Mouse (Mus musculus) midbrain, embryonic 16.5 days (tissue): Measurements from ENCODE around the gene Gm37240. TPM values are rescaled to one million over a fixed set of nuclear protein-coding genes. Genes with fewer than 3 reads are reported as not detected.

Experiments
- ATAC-seq: fragments of 200-750 bp; cut with Nextera tagmentation; 2 replicates; pipeline ENCODE4 v1.8.0; 2017; ENCODE audit warnings: moderate TSS enrichment
- H3K27ac ChIP-seq: fragments of 300-500 bp; sonication (generic); 2 replicates; pipeline ENCODE4 v1.5.1; 2014; ENCODE audit warnings: mild to moderate bottlenecking, low read length, mixed read lengths
- H3K27me3 ChIP-seq: fragments of 300-500 bp; sonication (generic); 2 replicates; pipeline ENCODE4 v1.6.1; 2014; ENCODE audit warnings: low read depth, low read length, mixed read lengths; ENCODE audit not compliant: control insufficient read depth, insufficient read depth
- H3K36me3 ChIP-seq: fragments of 300-500 bp; sonication (generic); 2 replicates; pipeline ENCODE4 v1.6.1; 2014; ENCODE audit warnings: mild to moderate bottlenecking, low read length, moderate library complexity, mixed read lengths; ENCODE audit not compliant: control insufficient read depth, insufficient read depth
- H3K4me1 ChIP-seq: fragments of 300-500 bp; sonication (generic); 2 replicates; pipeline ENCODE4 v1.6.1; 2014; ENCODE audit warnings: mild to moderate bottlenecking, low read length, mixed read lengths; ENCODE audit not compliant: control insufficient read depth, insufficient read depth
- H3K4me2 ChIP-seq: fragments of 300-500 bp; sonication (generic); 2 replicates; pipeline ENCODE4 v1.6.1; 2014; ENCODE audit warnings: mild to moderate bottlenecking, low read length, mixed read lengths
- H3K4me3 ChIP-seq: fragments of 300-500 bp; sonication (generic); 2 replicates; pipeline ENCODE4 v1.5.1; 2014; ENCODE audit warnings: low read depth, mild to moderate bottlenecking, low read length, moderate library complexity, mixed read lengths
- H3K9ac ChIP-seq: fragments of 300-500 bp; sonication (generic); 2 replicates; pipeline ENCODE4 v1.6.1; 2014; ENCODE audit warnings: low read depth, low read length, mixed read lengths
- H3K9me3 ChIP-seq: fragments of 300-500 bp; sonication (generic); replicated peaks from 2 replicates; pipeline ENCODE4 v1.6.1; 2014; ENCODE audit warnings: mild to moderate bottlenecking, low read length, mixed read lengths; ENCODE audit not compliant: control insufficient read depth, poor library complexity, severe bottlenecking
- WGBS: fragments of 180-500 bp; shearing (Covaris S2); extraction: QIAGEN DNeasy Blood & Tissue Kit; methylation state at CpG from one replicate; pipeline ENCODE4 v1.1.7; 2014; 5-methylcytosine and 5-hydroxymethylcytosine counted together
- polyA plus RNA-seq: library from polyadenylated mRNA; unstranded; fragments of >200 nt; fragmentation: Nextera tagmentation; extraction: Ambion mirVana; gene quantifications from 2 replicates; pipeline ENCODE4 v1.2.1, GENCODE M21; 2015

The Gm37240 gene
- polyA plus RNA-seq, 1 experiment from 2014 or later, result 0.26 TPM

- H3K36me3 ChIP-seq, result 0 out of 2 replicates have a peak, but pooled peaks cover 7% of the 10 kb centered on the region
- H3K9me3 ChIP-seq, result no peaks in the 10 kb centered on the region
- H3K27ac ChIP-seq, result no peak overlapping the region
- no peak overlapping the region for H3K4me2 ChIP-seq
- 93% methylated on average over 5 of the region's 5 CpGs for WGBS
- ATAC-seq, result no peak
- H3K9ac ChIP-seq, result no peak overlapping the region
- H3K4me1 ChIP-seq, result no peaks in the 10 kb centered on the region
- no peak overlapping the region for H3K4me3 ChIP-seq
- no peaks in the 10 kb centered on the region for H3K27me3 ChIP-seq
These were observed 922.2 kb downstream of the Gm37240 start for GRCm38 (mm10) chr3:84965156-84965555.

GRCm38 (mm10) chr3:84955857-84956256 is 931.5 kb downstream of the Gm37240 start:
- WGBS, result 29% methylated on average over 4 of the region's 4 CpGs
- Histone ChIP-seq H3K27me3 (no peaks in the 10 kb centered on the region), H3K9me3 (no peaks in the 10 kb centered on the region), H3K4me2 (peak overlapping the region; percentile 29; the same call in 1 of the 2 replicates), H3K27ac (no peak overlapping the region), H3K4me1 (peaks cover 12% of the 10 kb centered on the region), H3K4me3 (no peak overlapping the region), H3K36me3 (no peaks in the 10 kb centered on the region), H3K9ac (no peak overlapping the region)
- no peak for ATAC-seq

GRCm38 (mm10) chr3:84955011-84955775 is 932.1 kb downstream of the Gm37240 start:
- Histone ChIP-seq H3K36me3 (no peaks in the 10 kb centered on the region), H3K4me1 (peaks cover 12% of the 10 kb centered on the region), H3K27me3 (no peaks in the 10 kb centered on the region), H3K9ac (no peak overlapping the region), H3K4me2 (peak overlapping the region; percentile 36; the same call in 1 of the 2 replicates), H3K9me3 (no peaks in the 10 kb centered on the region), H3K4me3 (no peak overlapping the region), H3K27ac (no peak overlapping the region)
- WGBS, result 50% methylated on average over 8 of the region's 8 CpGs
- ATAC-seq, result no peak

GRCm38 (mm10) chr3:84952585-84953187 is 934.6 kb downstream of the Gm37240 start:
- Histone ChIP-seq H3K4me3 (peak overlapping the region; percentile 64), H3K27me3 (no peaks in the 10 kb centered on the region), H3K9ac (peak overlapping the region; percentile 79), H3K9me3 (no peaks in the 10 kb centered on the region), H3K36me3 (no peaks in the 10 kb centered on the region), H3K4me1 (peaks cover 12% of the 10 kb centered on the region), H3K27ac (peak overlapping the region; percentile 93), H3K4me2 (peak overlapping the region; percentile 67)
- peak; percentile 66 for ATAC-seq
- WGBS, result 30% methylated on average over 7 of the region's 7 CpGs

- peak; percentile 96 for ATAC-seq
- no peaks in the 10 kb centered on the region for H3K27me3 ChIP-seq
- 4% methylated on average over 13 of the region's 13 CpGs for WGBS
These were observed 935.2 kb downstream of the Gm37240 start for GRCm38 (mm10) chr3:84952135-84952534.

GRCm38 (mm10) chr3:84951698-84952097 is 935.6 kb downstream of the Gm37240 start:
- H3K9ac ChIP-seq, result peak overlapping the region; percentile 79
- peak overlapping the region; percentile 67 for H3K4me2 ChIP-seq
- no peaks in the 10 kb centered on the region for H3K9me3 ChIP-seq
- WGBS, result 17% methylated on average over 2 of the region's 2 CpGs
- H3K27me3 ChIP-seq, result no peaks in the 10 kb centered on the region
- ATAC-seq, result peak; percentile 55; the same call in 1 of the 2 replicates
- H3K36me3 ChIP-seq, result no peaks in the 10 kb centered on the region
- H3K4me3 ChIP-seq, result peak overlapping the region; percentile 64
- H3K4me1 ChIP-seq, result peaks cover 12% of the 10 kb centered on the region
- H3K27ac ChIP-seq, result peak overlapping the region; percentile 93

More at GRCm38 (mm10) chr3:84952135-84952534, 935.2 kb downstream of the Gm37240 start:
- no peaks in the 10 kb centered on the region for H3K36me3 ChIP-seq
- H3K9me3 ChIP-seq, result no peaks in the 10 kb centered on the region
- H3K4me2 ChIP-seq, result peak overlapping the region; percentile 67
- peak overlapping the region; percentile 64 for H3K4me3 ChIP-seq
- peak overlapping the region; percentile 93 for H3K27ac ChIP-seq
- H3K4me1 ChIP-seq, result peaks cover 12% of the 10 kb centered on the region
- H3K9ac ChIP-seq, result peak overlapping the region; percentile 79

GRCm38 (mm10) chr3:84949387-84949786 is 937.9 kb downstream of the Gm37240 start:
- WGBS, result 87% methylated on average over 4 of the region's 4 CpGs
- no peaks in the 10 kb centered on the region for H3K27me3 ChIP-seq

GRCm38 (mm10) chr3:84946381-84946780 is 940.9 kb downstream of the Gm37240 start:
- 88% methylated on average over 1 of the region's 1 CpGs for WGBS

More at GRCm38 (mm10) chr3:84949387-84949786, 937.9 kb downstream of the Gm37240 start:
- Histone ChIP-seq H3K4me2 (no peak overlapping the region), H3K9ac (no peak overlapping the region), H3K4me1 (peaks cover 8% of the 10 kb centered on the region), H3K9me3 (no peaks in the 10 kb centered on the region), H3K36me3 (no peaks in the 10 kb centered on the region), H3K4me3 (no peak overlapping the region), H3K27ac (no peak overlapping the region)
- ATAC-seq, result no peak

GRCm38 (mm10) chr3:84944933-84945332 is 942.4 kb downstream of the Gm37240 start:
- WGBS, result 98% methylated on average over 3 of the region's 3 CpGs
- Histone ChIP-seq H3K9ac (no peak overlapping the region), H3K36me3 (no peaks in the 10 kb centered on the region), H3K4me3 (no peak overlapping the region), H3K4me2 (no peak overlapping the region), H3K27me3 (no peaks in the 10 kb centered on the region), H3K27ac (no peak overlapping the region), H3K9me3 (no peaks in the 10 kb centered on the region), H3K4me1 (no peaks in the 10 kb centered on the region)
- ATAC-seq, result no peak

More at GRCm38 (mm10) chr3:84946381-84946780, 940.9 kb downstream of the Gm37240 start:
- Histone ChIP-seq H3K4me1 (0 out of 2 replicates have a peak, but pooled peaks cover 1% of the 10 kb centered on the region), H3K4me2 (no peak overlapping the region), H3K9me3 (no peaks in the 10 kb centered on the region), H3K9ac (no peak overlapping the region), H3K4me3 (no peak overlapping the region), H3K27ac (no peak overlapping the region), H3K36me3 (no peaks in the 10 kb centered on the region), H3K27me3 (no peaks in the 10 kb centered on the region)
- ATAC-seq, result no peak
